Mouse (Mus musculus) liver, postnatal 0 days (tissue): ENCODE data around the gene Fam213a. TPM values are rescaled to one million over a fixed set of nuclear protein-coding genes. Genes with fewer than 3 reads are reported as not detected.
A peak's percentile ranks its signal among the peaks of the same experiment; 100 is the strongest.

Source experiments
- ATAC-seq: fragments of 200-750 bp; cut with Nextera tagmentation; 2 replicates; pipeline ENCODE4 v1.8.0; 2017; ENCODE audit warnings: mild to moderate bottlenecking, moderate library complexity
- DNase-seq: peaks from one replicate; pipeline ENCODE4 v3.0.0-alpha.2; 2016
- H3K27ac ChIP-seq: fragments of 300-500 bp; sonication (generic); 2 replicates; pipeline ENCODE4 v1.5.1; 2014; ENCODE audit warnings: antibody characterized with exemption, moderate library complexity, mild to moderate bottlenecking, low read depth
- H3K27me3 ChIP-seq: fragments of 300-500 bp; sonication (generic); 2 replicates; pipeline ENCODE4 v1.6.1; 2014; ENCODE audit warnings: low read length, control low read depth, mixed read lengths; ENCODE audit not compliant: insufficient read depth
- H3K36me3 ChIP-seq: fragments of 300-500 bp; sonication (generic); replicated peaks from 2 replicates; pipeline ENCODE4 v1.6.1; 2014; ENCODE audit warnings: mild to moderate bottlenecking, control low read depth, low read length, moderate library complexity, mixed read lengths; ENCODE audit not compliant: insufficient read depth
- H3K4me1 ChIP-seq: fragments of 300-500 bp; sonication (generic); 2 replicates; pipeline ENCODE4 v1.6.1; 2014; ENCODE audit warnings: antibody characterized with exemption, mild to moderate bottlenecking, control low read depth; ENCODE audit not compliant: insufficient read depth
- H3K4me2 ChIP-seq: fragments of 300-500 bp; sonication (generic); 2 replicates; pipeline ENCODE4 v1.6.1; 2014; ENCODE audit warnings: low read depth, mild to moderate bottlenecking, low read length, moderate library complexity, mixed read lengths
- H3K4me3 ChIP-seq: fragments of 300-500 bp; sonication (generic); 2 replicates; pipeline ENCODE4 v1.5.1; 2014; ENCODE audit warnings: low read depth, low read length
- H3K9ac ChIP-seq: fragments of 300-500 bp; sonication (generic); replicated peaks from 2 replicates; pipeline ENCODE4 v1.6.1; 2014; ENCODE audit warnings: mild to moderate bottlenecking, moderate library complexity
- H3K9me3 ChIP-seq: fragments of 300-500 bp; sonication (generic); 2 replicates; pipeline ENCODE4 v1.6.1; 2016; ENCODE audit warnings: mild to moderate bottlenecking, control low read depth, low read length, mixed read lengths
- CTCF ChIP-seq: sonication (generic); IDR thresholded peaks from 2 replicates; pipeline ENCODE4 v1.5.1; 2016; ENCODE audit warnings: antibody characterized with exemption, low read depth
- EP300 ChIP-seq: IDR thresholded peaks from 2 replicates; pipeline ENCODE4 v1.6.1; 2016; ENCODE audit warnings: antibody characterized with exemption, low read depth, mild to moderate bottlenecking
- WGBS: fragments of 180-500 bp; shearing (Covaris S2); extraction: QIAGEN DNeasy Blood & Tissue Kit; methylation state at CpG from one replicate; pipeline ENCODE4 v1.1.7; 2014; ENCODE audit not compliant: insufficient replicate concordance; 5-methylcytosine and 5-hydroxymethylcytosine counted together
- polyA plus RNA-seq: library from polyadenylated mRNA; unstranded; fragments of >200 nt; fragmentation: Nextera tagmentation; extraction: Ambion mirVana; gene quantifications from 2 replicates; pipeline ENCODE4 v1.2.1, GENCODE M21; 2015

Gene Fam213a
- polyA plus RNA-seq, 1 experiment from 2014 or later, result 85.0 TPM

- WGBS, result 13% methylated on average over 5 of the region's 5 CpGs
- Histone ChIP-seq H3K27me3 (no peaks in the 10 kb centered on the region), H3K27ac (no peak overlapping the region), H3K4me3 (no peak overlapping the region), H3K9ac (no peak overlapping the region), H3K4me2 (peak overlapping the region; percentile 38), H3K4me1 (peaks cover 32% of the 10 kb centered on the region), H3K36me3 (no peaks in the 10 kb centered on the region), H3K9me3 (no peaks in the 10 kb centered on the region)
- DNase-seq (no peak), ATAC-seq (no peak)
- no peak for TF ChIP-seq CTCF
- no peak for TF ChIP-seq EP300
Measured at GRCm38 (mm10) chr14:41017460-41017859, 3.9 kb upstream of the Fam213a start.

- Histone ChIP-seq H3K36me3 (no peaks in the 10 kb centered on the region), H3K9ac (no peak overlapping the region), H3K4me3 (no peak overlapping the region), H3K27ac (no peak overlapping the region), H3K4me2 (no peak overlapping the region), H3K4me1 (peaks cover 58% of the 10 kb centered on the region), H3K9me3 (no peaks in the 10 kb centered on the region), H3K27me3 (no peaks in the 10 kb centered on the region)
- 40% methylated on average over 5 of the region's 5 CpGs for WGBS
- DNase-seq (no peak), ATAC-seq (no peak)
- no peak for TF ChIP-seq EP300
- no peak for TF ChIP-seq CTCF
Measured at GRCm38 (mm10) chr14:41014701-41015240, 1.2 kb upstream of the Fam213a start.

- Histone ChIP-seq H3K27ac (peak overlapping the region; percentile 71), H3K4me1 (peaks cover 68% of the 10 kb centered on the region), H3K27me3 (no peaks in the 10 kb centered on the region), H3K36me3 (no peaks in the 10 kb centered on the region), H3K9ac (peak overlapping the region; percentile 80), H3K9me3 (no peaks in the 10 kb centered on the region), H3K4me3 (peak overlapping the region; percentile 65), H3K4me2 (peak overlapping the region; percentile 93)
- 8% methylated on average over 9 of the region's 9 CpGs for WGBS
- DNase-seq (no peak), ATAC-seq (no peak)
- TF ChIP-seq CTCF (no peak), EP300 (no peak)
Measured at GRCm38 (mm10) chr14:41013143-41013542, 445 bp downstream of the Fam213a start.

- Histone ChIP-seq H3K4me3 (no peak overlapping the region), H3K36me3 (no peaks in the 10 kb centered on the region), H3K9me3 (no peaks in the 10 kb centered on the region), H3K4me1 (peaks cover 72% of the 10 kb centered on the region), H3K4me2 (peak overlapping the region; percentile 93; the same call in 1 of the 2 replicates), H3K27ac (0 out of 2 replicates have a peak overlapping the region, but pooled peaks have one; percentile 13), H3K9ac (0 out of 2 replicates have a peak overlapping the region, but pooled peaks have one; percentile 1), H3K27me3 (no peaks in the 10 kb centered on the region)
- no peak for DNase-seq
- TF ChIP-seq CTCF, result no peak
- WGBS, result 67% methylated on average over 3 of the region's 3 CpGs
- ATAC-seq, result no peak
Measured at GRCm38 (mm10) chr14:41011916-41012315, 1.7 kb downstream of the Fam213a start.

- TF ChIP-seq CTCF (no peak), EP300 (no peak)
- Histone ChIP-seq H3K4me3 (peak overlapping the region; percentile 17), H3K4me2 (peak overlapping the region; percentile 63), H3K36me3 (peaks cover 3% of the 10 kb centered on the region; the same call in 1 of the 2 replicates), H3K4me1 (peaks cover 80% of the 10 kb centered on the region), H3K9me3 (no peaks in the 10 kb centered on the region), H3K9ac (peak overlapping the region; percentile 36), H3K27ac (peak overlapping the region; percentile 83), H3K27me3 (no peaks in the 10 kb centered on the region)
- 44% methylated on average over 2 of the region's 2 CpGs for WGBS
- peak; percentile 80 for ATAC-seq
- peak; percentile 62 for DNase-seq
Measured at GRCm38 (mm10) chr14:41008138-41008537, 5.5 kb downstream of the Fam213a start.

GRCm38 (mm10) chr14:41007641-41008040, 5.9 kb downstream of the Fam213a start:
- H3K9ac ChIP-seq, result peak overlapping the region; percentile 36
- 27% methylated on average over 5 of the region's 5 CpGs for WGBS
- peak overlapping the region; percentile 17 for H3K4me3 ChIP-seq
- H3K4me2 ChIP-seq, result peak overlapping the region; percentile 63
- peak; percentile 75 for ATAC-seq
- H3K27ac ChIP-seq, result peak overlapping the region; percentile 83
- H3K4me1 ChIP-seq, result peaks cover 75% of the 10 kb centered on the region
- DNase-seq, result peak; percentile 40
- TF ChIP-seq CTCF, result no peak
- TF ChIP-seq EP300, result peak; percentile 95
- no peaks in the 10 kb centered on the region for H3K9me3 ChIP-seq
- peaks cover 4% of the 10 kb centered on the region for H3K36me3 ChIP-seq
- H3K27me3 ChIP-seq, result no peaks in the 10 kb centered on the region

- Histone ChIP-seq H3K36me3 (peaks cover 11% of the 10 kb centered on the region), H3K4me3 (peak overlapping the region; percentile 31), H3K9ac (peak overlapping the region; percentile 60), H3K4me2 (peak overlapping the region; percentile 63), H3K4me1 (peaks cover 68% of the 10 kb centered on the region), H3K9me3 (no peaks in the 10 kb centered on the region), H3K27me3 (no peaks in the 10 kb centered on the region), H3K27ac (peak overlapping the region; percentile 83)
- TF ChIP-seq CTCF (no peak), EP300 (peak; percentile 96)
- DNase-seq (peak; percentile 72), ATAC-seq (peak; percentile 90)
- 60% methylated on average over 3 of the region's 3 CpGs for WGBS
Measured at GRCm38 (mm10) chr14:41006899-41007298, 6.7 kb downstream of the Fam213a start.
